In the genomic region with DNA sequence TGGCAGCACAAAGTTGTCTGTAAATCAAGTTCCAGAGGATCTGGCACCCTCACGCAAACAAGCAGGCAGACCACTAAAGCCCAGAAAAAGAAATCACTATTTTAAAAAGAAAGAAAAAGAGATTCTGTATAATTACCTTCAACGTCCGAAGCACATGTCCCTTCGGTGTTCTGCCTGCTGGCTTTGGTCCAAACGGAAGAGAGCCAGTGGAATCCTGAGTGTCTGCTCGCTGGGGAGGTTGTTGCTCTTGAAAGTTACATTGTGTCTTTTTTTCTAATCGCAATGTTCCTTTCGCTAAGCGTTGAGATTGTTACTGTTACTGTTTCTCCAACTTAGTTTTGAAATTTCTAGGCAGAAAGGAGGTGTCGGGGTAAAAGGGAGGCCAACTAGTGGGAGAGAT, we compare ENCODE assay signal across 16 mouse cellular contexts. TPM values are rescaled to one million over a fixed set of nuclear protein-coding genes. Genes with fewer than 3 reads are reported as not detected.
DNase-seq lines count a peak whose midpoint lies in the region; ATAC-seq and TF ChIP-seq lines count a peak whose summit lies in the region.
"Had no signal": no experiment of that assay in that cellular context is flagged by ENCODE, and none has a peak within 500 bp of the region (broad histone marks: within the 10 kb centered on the region; RNA-seq: fewer than 3 reads in every experiment).

No protein-coding gene starts in this region.

- intact Hi-C loops in heart, postnatal 14 days (cut with DNase I) = loop anchor here (2.0 kb wide), 1 partner anchor 48 kb away; no protein-coding TSS in a partner anchor

- no peaks in the 10 kb centered on the region for H3K4me1 ChIP-seq in lung, embryonic 14.5 days (ENCODE audit: insufficient read depth)
- H3K4me1 ChIP-seq in lung, postnatal 0 days (ENCODE audit: insufficient read depth, low read depth, low read length) = peaks cover 5% of the 10 kb centered on the region; the same call in 1 of the 2 replicates

- H3K9me3 ChIP-seq in lung, embryonic 14.5 days (ENCODE audit: low read depth, low read length) = no peaks in the 10 kb centered on the region
- H3K9me3 ChIP-seq in lung, postnatal 0 days (ENCODE audit: low read length) = no peaks in the 10 kb centered on the region
- H3K9me3 ChIP-seq: hindbrain, embryonic 15.5 days; limb, embryonic 10.5 days; midbrain, embryonic 13.5 days; neural tube, embryonic 15.5 days had no signal

- no peak overlapping the region for H3K27ac ChIP-seq in lung, embryonic 14.5 days (ENCODE audit: low read depth)
- no peak overlapping the region for H3K27ac ChIP-seq in lung, postnatal 0 days (ENCODE audit: low read length)

- DNase-seq in cerebellum, postnatal 14 days = peak; percentile 34 to 46
- DNase-seq in cerebellum, adult 8-10 months = no peak
- peak; percentile 23 to 33 for DNase-seq in heart, postnatal 14 days
- DNase-seq in heart, adult 11 months = no peak
- DNase-seq in lung, embryonic 14.5 days = peak; percentile 21
- no peak for DNase-seq in lung, postnatal 0 days (ENCODE audit: low spot score)
- peak; percentile 85 for DNase-seq in testis, postnatal 14 days (ENCODE audit: low spot score)
- DNase-seq: lung, adult 2 months; retina, postnatal 1 day; spleen, adult 18-20 months had no signal

- no peak for ATAC-seq in lung, embryonic 14.5 days (ENCODE audit: insufficient read depth)
- ATAC-seq in lung, postnatal 0 days = no peak
- ATAC-seq: activated CD4-positive, CD25-positive, alpha-beta regulatory T cell, adult 4 months; Patski had no signal

- H3K4me3 ChIP-seq in lung, embryonic 14.5 days (ENCODE audit: low read depth, low read length) = no peak overlapping the region
- no peak overlapping the region for H3K4me3 ChIP-seq in lung, postnatal 0 days (ENCODE audit: low read depth, low read length)

- no peaks in the 10 kb centered on the region for H3K36me3 ChIP-seq in lung, embryonic 14.5 days (ENCODE audit: insufficient read depth)
- no peaks in the 10 kb centered on the region for H3K36me3 ChIP-seq in lung, postnatal 0 days (ENCODE audit: insufficient read depth, low read length)
- H3K36me3 ChIP-seq: hindbrain, embryonic 15.5 days; midbrain, embryonic 13.5 days; neural tube, embryonic 15.5 days had no signal

- no peaks in the 10 kb centered on the region for H3K27me3 ChIP-seq in lung, embryonic 14.5 days (ENCODE audit: insufficient read depth, low read length)
- H3K27me3 ChIP-seq in lung, postnatal 0 days (replicated peaks; ENCODE audit: insufficient read depth, low read length) = no peaks in the 10 kb centered on the region
- H3K27me3 ChIP-seq: hindbrain, embryonic 15.5 days; neural tube, embryonic 15.5 days; Patski had no signal

- no peak for TF ChIP-seq EP300 in lung, postnatal 0 days (IDR thresholded peaks at IDR 0.05)

- WGBS in lung, embryonic 14.5 days = 43% methylated on average over 10 of the region's 10 CpGs
- 39% methylated on average over 10 of the region's 10 CpGs for WGBS in lung, postnatal 0 days

- H3K4me2 ChIP-seq in lung, embryonic 14.5 days = no peak overlapping the region
- no peak overlapping the region for H3K4me2 ChIP-seq in lung, postnatal 0 days (replicated peaks; ENCODE audit: low read depth, low read length)

- TF ChIP-seq CTCF in lung, embryonic 14.5 days (IDR thresholded peaks at IDR 0.05; ENCODE audit: low read depth) = no peak
- TF ChIP-seq CTCF in lung, postnatal 0 days (IDR thresholded peaks at IDR 0.05) = no peak

- no peak overlapping the region for H3K9ac ChIP-seq in lung, embryonic 14.5 days
- no peak overlapping the region for H3K9ac ChIP-seq in lung, postnatal 0 days (replicated peaks; ENCODE audit: low read depth)

RNA-seq across cellular contexts. Expression of a gene that starts 1.1 kb away (rescaled TPM):
- total RNA-seq in heart, postnatal 14 days (2021) = 10 to 100 TPM; 92.6 to 95.8 TPM
- polyA plus RNA-seq in lung, embryonic 14.5 days (2014; fragmentation: Nextera tagmentation; extraction: Ambion mirVana) = 32.3 and 34.8 TPM in 2 replicates
- 43.3 and 45.1 TPM in 2 replicates for polyA plus RNA-seq in lung, postnatal 0 days (2015; fragmentation: Nextera tagmentation; extraction: Ambion mirVana)

RNA-seq across cellular contexts. Expression of a gene that starts 50.3 kb away (rescaled TPM):
- total RNA-seq in heart, postnatal 14 days (2021) = 10 to 100 TPM; 19.6 to 22.7 TPM
- 18.5 and 20.0 TPM in 2 replicates for polyA plus RNA-seq in lung, embryonic 14.5 days (2014; fragmentation: Nextera tagmentation; extraction: Ambion mirVana)
- 18.6 and 18.7 TPM in 2 replicates for polyA plus RNA-seq in lung, postnatal 0 days (2015; fragmentation: Nextera tagmentation; extraction: Ambion mirVana)

Comparison
In these comparisons a context has a peak if more than half of its experiments do, and no peak if none do; other contexts are left out.
1. DNase-seq: peak in cerebellum, postnatal 14 days (2 of 2), heart, postnatal 14 days (2 of 2), lung, embryonic 14.5 days (single experiment) and testis, postnatal 14 days (single experiment); none in cerebellum, adult 8-10 months (single experiment), heart, adult 11 months (single experiment) and lung, postnatal 0 days (single experiment).